Mouse (Mus musculus): Measurements from ENCODE around the gene Cltb.
A peak's percentile ranks its signal among the peaks of the same experiment; 100 is the strongest.
"Not testable (repeated sequence)": the region's sequence is repeated elsewhere in the genome, so short reads cannot be mapped to it uniquely, and the experiment has no call there.

Cltb gene

GRCm38 (mm10) chr13:54610972-54611754, at the start of gene Cltb:
Cltb (minus strand) TSS chr13:54611344.
- peak; percentile 82 for DNase-seq (ENCODE audit: low spot score)

- no peak for DNase-seq (ENCODE audit: low spot score)
Measured at GRCm38 (mm10) chr13:54660877-54661276, 49.7 kb upstream of the Cltb start.

DNA sequence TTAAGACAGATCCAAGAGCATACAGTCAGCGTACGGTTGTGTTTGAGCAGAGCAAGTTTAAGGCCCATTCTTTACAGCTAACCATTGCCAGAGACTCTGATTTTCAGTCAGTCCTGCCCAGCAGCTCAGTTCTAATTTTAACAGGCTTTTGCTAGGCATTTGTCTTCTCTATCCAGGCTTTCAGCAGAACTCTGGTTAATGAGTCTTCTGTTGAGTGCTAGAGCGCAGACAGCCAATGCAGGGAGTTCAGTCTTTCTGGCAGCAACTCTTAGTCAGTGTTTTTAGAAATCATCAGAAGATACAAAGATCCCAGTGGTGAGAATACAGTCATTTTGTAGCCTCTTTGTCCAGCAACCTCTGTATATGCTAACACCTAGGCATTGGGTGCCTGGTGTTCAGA, 39.3 kb upstream of the Cltb start:
- DNase-seq (ENCODE audit: low spot score), result no peak

GRCm38 (mm10) chr13:54635011-54635410, 23.9 kb upstream of the Cltb start:
- DNase-seq (ENCODE audit: low spot score), result no peak

- DNase-seq (ENCODE audit: low spot score), result no peak
Measured at GRCm38 (mm10) chr13:54632731-54633277, 21.7 kb upstream of the Cltb start.

DNA sequence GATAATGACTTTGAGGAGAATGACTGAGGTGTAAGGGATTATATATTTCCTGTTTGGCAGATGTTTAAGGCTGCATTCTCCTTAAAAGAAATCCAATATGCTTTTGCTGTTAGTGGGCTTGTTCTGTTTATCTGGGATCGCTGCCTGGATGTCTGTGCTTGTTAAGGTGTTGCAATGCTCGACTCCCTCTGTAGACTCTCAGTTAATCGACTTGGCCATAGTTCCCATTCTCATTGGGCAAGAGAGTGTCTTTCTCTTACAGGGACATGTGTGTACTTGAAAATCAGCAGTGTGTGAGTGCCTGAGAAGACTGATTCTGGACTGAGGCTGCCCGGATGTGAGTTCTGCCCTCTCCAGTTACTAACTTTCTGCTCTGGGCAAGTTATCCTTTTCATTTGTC, 18.0 kb upstream of the Cltb start:
- no peak for DNase-seq (ENCODE audit: low spot score)

DNA sequence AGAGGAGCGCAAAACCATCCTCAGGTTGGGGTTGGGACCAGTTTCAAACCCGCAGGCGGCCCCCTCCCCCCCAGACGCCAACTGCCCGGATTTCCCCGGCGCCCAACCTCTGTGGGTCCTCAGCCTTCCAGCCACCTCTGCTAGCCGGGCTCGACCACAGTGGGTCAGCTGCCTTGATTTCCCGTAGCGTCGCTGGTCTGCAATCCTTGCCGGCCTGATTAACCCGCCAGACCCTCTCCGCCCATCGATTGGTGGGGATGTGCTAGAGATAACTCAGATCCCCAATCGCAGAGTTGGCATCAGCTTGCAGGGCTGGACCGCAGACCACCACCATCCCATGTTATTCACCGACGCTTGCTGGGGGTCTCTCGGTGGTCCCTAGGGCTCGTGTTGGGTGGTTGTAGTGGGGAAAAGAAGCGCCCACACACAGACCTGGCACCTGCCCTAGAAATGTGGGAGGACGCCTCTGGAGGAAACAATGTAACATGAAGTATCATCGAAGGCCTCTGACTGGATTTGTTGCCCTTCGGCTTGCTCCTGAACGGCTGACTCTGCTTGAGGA, 10.9 kb upstream of the Cltb start:
- DNase-seq (ENCODE audit: low spot score), result peak; percentile 41

DNA sequence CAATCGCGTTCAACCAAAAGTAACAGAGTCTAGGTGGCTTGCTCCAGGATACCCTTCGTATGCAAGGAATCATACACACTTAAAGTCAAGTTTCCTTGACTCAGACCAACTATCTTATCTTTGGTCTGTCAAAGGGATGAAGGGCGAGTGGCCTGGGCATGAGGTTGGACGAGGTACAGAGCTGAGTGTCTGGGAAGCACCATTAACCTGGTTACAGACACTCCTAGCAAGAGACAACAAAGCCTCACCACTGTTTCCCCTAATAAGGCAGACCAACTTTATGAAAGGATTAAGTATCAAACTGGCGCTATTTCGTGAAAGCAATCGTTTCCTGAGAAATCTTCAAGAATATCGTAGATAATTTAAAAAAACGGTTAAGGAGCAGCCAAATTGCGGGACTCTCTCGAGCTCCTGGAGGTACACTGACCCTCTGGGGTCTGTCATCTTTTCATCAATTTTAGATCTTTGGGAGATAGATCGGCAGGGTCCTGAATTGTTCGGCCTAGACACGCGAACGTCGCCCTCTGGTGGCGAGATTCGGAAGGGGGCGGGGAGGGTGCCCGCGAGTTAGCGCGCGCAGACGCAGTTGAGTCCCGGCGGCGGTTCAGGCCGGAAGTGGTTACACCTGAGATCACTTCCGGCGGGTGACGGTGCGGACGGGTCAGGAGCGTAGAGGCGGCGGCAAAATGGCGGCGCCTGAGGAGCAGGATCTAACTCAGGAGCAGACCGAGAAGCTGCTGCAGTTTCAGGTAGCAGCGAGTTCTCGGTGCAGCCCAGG, 10.2 kb upstream of the Cltb start, which contains the start of gene Faf2:
Faf2 (plus strand) TSS at position 630 of the 778 bp plus-strand sequence.
- peak; percentile 97 for DNase-seq (ENCODE audit: low spot score)

- DNase-seq (ENCODE audit: low spot score), result no peak
Measured at GRCm38 (mm10) chr13:54616998-54617397, 5.9 kb upstream of the Cltb start.

DNA sequence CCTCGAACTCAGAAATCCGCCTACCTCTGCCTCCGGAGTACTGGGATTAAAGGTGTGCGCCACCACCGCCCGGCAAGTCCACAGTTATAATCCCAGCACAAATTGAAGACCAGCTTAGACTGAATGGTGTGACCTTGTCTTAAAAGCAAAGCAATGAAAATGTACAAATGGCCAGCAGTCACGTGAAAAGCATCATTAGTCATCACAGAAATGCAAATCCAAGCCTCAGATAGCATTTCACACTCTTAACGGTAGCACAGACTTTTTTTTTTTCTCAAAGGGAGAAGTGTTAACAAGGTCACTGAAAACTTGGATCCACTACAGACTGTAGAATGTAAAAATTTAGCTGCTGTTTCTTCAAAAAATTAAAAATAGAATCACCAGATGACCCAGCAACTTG, 5.2 kb upstream of the Cltb start:
- no peak for DNase-seq (ENCODE audit: low spot score)

GRCm38 (mm10) chr13:54613141-54613540, 2.0 kb upstream of the Cltb start:
- DNase-seq (ENCODE audit: low spot score), result not testable (repeated sequence)

- no peak for DNase-seq (ENCODE audit: low spot score)
Measured at GRCm38 (mm10) chr13:54610613-54610971, 552 bp downstream of the Cltb start.

DNA sequence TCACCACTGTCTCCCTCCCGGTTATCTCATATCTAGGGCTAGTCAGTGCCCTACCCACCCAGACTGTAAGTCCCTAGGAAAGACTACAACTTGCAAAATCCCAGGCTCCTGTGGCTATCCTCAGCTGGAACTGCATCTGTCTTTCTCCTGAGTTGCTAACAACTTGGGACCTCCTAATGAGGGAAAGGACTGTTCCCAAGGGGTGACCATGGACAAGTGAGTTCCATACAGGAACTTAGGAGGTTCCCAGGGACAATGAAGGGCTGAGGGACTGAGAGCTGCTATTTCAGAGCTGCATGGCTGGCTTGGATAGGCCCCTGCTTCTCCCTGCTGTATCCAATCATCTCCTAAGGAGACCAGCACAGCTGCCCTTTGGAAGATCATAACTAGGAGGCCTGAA, 1.8 kb downstream of the Cltb start:
- DNase-seq (ENCODE audit: low spot score), result no peak

GRCm38 (mm10) chr13:54608666-54609065, 2.5 kb downstream of the Cltb start:
- DNase-seq (ENCODE audit: low spot score), result no peak

DNA sequence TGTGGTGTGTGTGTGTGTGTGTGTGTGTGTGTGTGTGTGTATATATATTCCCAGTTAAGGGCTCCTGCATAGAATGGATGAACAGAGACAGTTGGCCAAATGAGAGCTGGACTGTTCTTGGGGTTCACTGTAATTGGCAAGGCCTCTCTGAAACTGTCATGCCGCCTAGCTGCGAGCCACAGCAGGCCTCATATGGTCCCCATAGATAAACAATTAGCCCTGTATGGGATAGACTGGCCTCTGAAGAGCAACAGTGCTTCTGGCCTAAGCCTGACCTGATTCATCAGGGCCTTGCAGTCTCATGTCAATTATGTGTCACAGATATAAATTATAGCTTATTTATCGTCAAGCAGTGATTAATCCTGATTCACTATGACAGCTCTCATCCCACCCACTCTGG, 3.1 kb downstream of the Cltb start:
- DNase-seq (ENCODE audit: low spot score), result no peak

- no peak for DNase-seq (ENCODE audit: low spot score)
Measured at GRCm38 (mm10) chr13:54607204-54607603, 3.9 kb downstream of the Cltb start.

DNA sequence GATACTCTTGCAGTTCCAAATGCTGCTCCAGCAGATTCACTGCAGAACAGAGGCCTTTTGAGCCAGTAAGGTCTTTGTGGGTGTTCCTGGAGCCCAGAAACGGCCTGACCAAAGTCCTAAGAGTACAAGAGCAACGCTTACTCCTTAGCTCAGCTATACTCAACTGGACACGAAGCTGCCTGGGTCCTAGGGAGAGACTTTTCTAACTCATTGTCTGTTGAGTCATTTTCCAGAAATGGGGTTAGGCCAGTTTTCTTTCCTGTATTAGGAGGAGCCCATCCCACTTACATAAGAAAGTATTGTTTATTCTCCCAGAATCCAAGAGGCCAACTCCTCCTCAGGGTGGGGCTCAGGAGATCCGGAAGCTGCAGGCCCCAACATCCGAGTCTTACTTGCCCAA, 5.7 kb downstream of the Cltb start:
- no peak for DNase-seq (ENCODE audit: low spot score)

GRCm38 (mm10) chr13:54604221-54604620, 6.9 kb downstream of the Cltb start:
- no peak for DNase-seq (ENCODE audit: low spot score)

DNA sequence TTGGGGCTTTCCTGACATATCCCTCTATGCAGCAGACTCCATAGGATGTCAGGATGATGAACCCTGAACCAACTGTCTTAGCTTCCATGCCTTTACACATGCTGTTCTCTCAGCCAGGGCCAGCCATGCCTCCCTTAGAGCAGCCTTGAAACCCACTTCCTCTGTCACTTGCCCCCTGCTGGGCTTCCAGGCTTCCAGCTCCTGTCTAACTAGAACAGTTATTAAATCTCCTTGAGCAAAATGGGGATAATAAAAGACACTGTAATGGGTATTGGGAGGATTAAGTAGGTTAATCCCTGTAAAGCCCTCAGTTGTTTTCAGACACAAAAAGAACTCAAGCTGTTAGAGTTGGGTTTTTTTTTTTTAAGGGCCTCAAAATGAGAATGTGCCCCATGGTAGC, 7.6 kb downstream of the Cltb start:
- no peak for DNase-seq (ENCODE audit: low spot score)

- no peak for DNase-seq (ENCODE audit: low spot score)
Measured at GRCm38 (mm10) chr13:54602639-54603111, 8.5 kb downstream of the Cltb start.

- DNase-seq (ENCODE audit: low spot score), result no peak
Measured at GRCm38 (mm10) chr13:54598622-54599143, 12.5 kb downstream of the Cltb start.

DNA sequence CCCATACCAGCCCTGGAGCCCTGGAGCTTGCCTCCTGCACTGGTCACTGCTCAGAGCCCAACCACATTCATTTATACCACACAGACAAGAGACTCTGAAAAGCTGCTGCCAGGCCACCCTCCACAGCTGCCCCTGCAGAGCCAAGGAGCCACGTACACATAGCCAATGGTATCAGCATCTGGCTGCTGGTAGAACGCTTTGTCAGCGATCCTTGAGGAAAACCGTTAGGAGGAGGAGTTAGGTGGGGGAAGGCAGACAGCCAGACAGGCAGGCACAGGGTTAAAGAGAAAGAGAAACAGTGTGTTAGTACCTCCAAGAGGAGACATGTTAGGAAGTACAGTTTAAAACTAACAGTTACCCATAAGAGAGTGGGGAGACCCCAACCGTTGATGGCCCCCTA, 14.3 kb downstream of the Cltb start:
- DNase-seq (ENCODE audit: low spot score), result no peak

Measured in embryo, embryonic 10 days (tissue).